Mouse (Mus musculus) forelimb bud, embryonic 11.5 days (tissue): Measurements from ENCODE around the gene Mettl4.
A peak's percentile ranks its signal among the peaks of the same experiment; 100 is the strongest.

ENCODE experiments used
- DNase-seq: peaks from one replicate; pipeline ENCODE4 v3.0.0-alpha.2; 2012; ENCODE audit warnings: low read depth, low spot score

The Mettl4 gene

DNA sequence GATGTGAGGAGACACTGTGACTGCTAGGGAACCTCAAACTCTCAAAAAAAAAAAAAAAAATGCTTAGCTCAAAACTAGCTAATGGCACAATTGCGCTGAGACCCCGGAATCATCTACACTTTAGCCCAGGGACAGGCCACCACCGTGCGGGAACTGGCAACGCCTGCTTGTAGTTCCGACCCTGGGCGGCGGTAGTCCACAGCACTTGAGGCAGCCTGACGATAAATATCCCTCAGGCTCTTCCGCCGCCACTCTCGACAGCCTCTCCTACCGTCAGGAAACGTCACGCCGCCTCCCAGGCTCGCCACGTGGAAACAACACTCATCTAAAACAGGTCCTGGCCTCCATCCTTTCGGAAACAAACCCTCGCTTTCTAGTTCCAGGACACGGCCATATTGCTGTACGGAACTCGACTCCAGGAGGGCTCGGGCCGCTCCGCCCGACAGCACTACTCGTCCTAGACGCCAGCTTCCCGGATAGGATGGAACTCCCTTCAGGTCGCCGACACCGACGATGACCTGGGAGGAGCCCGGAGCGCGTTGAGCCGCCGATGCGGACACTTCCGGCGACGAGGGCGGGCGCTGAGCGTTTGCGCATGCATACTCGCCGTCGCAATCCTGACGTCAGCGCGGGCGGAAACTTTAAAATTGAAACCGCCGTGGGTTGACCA, at the start of gene Mettl4:
Gene Mettl4, minus strand, starts transcription at position 554 of the 670 bp plus-strand sequence.
- peak; percentile 92 for DNase-seq

DNA sequence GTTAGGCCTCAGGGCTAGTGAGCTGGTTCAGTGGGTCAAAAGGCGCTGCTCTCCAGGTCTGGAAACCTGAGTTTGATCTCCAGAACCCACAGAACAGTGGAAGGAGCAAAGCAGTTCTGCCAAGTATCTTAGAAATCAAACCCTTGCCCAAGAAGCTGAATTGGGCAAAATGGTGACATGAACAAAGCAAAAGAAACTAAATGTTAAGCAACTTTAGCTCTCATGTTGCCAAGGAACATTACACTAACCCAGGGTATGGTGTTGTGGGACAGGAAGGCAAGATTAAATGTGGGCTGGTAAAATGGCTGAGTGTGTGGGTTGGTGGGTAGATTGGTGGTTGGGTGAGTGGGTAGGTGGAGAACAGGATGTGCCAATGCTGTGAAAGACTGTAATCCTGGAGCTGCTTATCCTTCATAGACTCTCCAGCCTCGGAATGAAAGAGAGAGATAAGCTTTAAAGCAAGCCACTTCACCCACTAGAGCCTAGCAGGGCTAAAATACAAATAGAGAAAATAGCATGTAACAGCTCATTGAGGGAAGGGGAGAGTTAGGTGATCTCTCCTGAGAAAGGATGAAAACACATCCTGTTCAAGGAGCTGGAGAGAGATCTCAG, 29.2 kb upstream of the Mettl4 start:
- DNase-seq, result no peak

DNA sequence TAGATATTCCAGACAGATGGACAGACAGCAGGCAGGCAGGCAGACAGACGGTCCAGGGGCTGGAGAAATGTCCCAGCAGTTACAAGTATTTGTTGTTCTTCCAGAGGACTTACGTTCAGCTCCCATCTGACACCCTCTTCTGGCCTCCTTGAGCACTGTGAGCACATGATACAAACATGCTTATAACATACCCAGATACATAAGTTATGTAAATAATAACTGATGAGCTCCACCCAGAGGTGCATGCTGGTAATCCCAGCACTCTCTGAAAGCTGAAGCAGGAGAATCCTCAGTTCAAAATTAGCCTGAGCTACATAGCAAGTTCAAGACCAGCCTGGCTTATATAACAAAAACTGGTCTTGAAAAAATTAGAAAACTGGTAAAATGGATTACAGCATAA, 18.7 kb upstream of the Mettl4 start:
- DNase-seq, result no peak

DNA sequence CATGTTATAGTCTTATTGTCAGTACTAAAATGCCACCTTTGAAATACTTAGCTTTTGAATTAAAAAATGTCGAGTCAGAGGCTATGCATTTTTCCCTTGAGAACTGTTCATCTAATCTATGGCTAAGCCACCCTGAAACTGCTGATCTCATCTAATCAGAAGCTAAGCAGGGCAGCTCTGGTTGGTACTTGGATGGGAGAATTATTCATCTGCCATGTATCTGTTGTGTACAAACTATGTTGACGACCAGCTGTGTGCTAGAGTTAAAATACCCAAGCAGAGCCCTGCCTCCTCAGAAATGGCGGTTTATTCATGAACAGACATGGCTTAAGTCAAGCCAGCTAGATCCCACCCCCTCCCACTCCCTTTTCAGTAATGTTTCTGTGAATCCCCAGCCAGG, 14.9 kb upstream of the Mettl4 start:
- DNase-seq, result no peak

DNA sequence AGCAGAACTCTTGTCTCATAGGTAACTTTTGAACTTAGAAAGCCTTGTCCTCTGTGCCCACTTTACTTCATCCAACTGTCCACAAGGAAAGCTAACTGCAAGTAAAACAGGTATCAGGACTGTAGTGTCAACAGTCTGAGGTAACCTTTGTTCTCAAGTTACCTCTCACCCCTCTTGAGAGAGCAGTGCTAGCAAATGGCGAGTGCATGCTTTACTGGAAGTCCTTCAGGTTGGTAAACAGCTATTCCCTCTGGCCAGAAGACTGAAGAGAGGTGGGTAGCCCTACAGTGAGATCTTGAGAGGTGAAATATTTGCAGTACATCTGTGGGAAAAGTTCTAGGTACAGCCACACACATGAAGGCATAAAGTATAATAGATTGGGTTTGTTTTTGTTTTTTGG, 14.2 kb upstream of the Mettl4 start:
- DNase-seq, result no peak

DNA sequence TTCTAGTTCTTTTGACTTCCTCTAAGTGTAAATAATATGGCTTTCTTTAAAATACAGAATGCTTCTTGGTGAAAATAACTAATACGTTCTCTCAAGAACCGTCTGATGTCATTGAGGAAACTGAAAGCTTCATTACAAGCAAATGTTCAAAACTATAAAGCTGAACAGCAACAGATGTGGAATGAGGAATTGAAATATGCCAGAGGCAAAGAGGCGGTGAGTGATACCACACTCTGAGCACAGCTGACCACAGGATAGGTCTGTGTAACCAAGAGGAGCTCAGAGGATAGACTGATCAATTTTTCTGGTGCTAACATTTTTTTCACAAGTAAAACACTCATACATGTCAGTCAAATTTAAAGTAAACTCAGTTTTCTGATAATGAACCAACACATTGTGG, 12.6 kb upstream of the Mettl4 start:
- no peak for DNase-seq

DNA sequence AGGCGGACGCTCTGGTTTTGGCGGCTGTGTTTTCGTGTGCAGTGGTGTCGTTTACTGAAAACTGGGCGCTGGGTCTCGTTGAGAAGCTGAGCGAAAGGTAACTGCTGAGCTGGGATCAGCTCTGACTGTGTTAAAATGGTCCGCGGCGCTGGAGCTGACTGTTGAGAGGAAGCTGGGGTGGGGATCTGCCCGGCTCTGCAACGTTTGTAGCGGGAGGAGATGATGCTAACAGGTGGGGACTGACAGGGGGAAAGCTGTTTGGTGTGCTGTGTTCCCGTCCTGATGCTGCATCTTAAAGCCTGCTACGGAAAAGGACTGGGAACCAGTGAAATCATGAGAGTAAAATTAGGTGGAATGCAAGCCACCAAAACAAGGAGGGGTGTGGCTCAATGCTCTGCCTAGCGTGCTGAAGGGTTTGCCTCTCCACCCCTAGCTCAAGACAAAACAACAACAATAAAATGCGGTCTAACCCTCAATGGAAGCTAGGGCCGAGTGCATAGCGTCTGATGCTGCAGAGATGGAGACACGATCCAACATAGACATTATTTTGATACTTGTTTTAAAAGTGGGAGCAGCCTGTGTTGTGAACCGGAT, 414 bp upstream of the Mettl4 start:
- no peak for DNase-seq

DNA sequence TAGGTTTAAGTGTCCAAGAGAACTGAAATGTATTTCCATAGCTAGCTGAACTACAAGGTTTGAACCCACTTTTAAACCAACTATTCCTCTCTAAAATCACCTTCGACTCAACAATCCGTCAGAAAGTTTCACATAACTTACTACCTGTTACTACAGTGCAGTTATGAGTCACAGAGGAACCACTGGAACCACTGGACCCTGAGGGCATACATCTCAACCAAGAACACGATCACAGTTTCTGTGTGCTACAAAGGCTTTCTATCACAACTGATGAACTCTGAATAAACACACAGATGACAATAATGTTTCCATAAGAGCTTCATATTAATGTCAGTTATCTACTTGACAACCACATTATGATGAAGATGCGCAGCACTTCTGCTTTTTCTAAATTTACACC, 11.6 kb downstream of the Mettl4 start:
- DNase-seq, result no peak

DNA sequence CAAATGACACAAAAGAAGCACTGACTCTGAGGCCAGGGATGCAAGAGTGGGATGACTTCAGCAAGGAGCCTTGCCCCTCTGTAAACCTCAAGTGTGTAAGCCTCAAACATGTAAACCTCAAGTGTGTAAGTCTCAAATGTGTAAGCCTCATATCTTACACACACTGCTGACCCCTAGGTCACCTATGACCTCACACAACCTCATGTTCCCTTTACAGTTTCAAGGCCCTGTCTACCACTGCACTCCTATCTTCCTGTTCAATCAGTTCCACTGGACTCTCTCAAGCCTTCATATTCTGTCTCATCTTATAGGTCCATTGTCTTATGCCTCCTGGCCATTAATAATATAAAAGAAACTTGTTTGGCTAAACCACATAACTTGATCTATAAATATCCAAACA, 13.9 kb downstream of the Mettl4 start:
- no peak for DNase-seq

DNA sequence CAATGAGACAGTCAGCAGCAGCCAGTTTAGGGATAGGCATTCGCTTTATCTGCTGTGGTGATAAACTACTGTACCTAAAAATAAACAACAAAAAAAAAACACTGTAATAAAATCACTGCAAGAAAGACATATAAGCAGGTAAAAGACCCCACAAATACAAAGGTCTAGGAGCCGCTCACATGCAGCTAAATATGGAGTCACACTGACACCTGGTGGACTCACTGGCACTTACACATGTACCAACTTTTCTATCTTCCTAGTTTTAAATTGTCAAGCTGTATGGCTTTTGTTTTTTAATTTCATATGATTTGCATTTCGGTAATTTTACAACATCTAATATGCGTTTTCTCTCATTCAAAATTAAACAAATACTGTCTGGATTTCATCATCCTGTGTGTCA, 14.4 kb downstream of the Mettl4 start:
- DNase-seq, result peak; percentile 28

DNA sequence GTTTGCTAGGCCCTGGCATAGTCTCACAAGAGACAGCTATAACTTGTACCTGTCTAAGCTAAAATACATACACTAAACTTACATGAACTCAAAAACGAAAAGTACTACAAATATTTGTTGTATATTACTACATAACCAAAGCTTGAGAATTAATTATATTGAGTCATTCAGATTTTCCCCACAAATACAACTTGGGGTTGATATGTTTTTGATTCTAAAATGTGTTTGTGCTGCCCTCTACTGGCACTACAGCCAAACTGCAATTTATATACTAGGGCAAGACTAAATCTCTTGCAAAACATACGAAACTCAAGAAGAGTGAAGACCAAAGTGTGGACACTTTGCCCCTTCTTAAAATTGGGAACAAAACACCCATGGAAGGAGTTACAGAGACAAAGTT, 19.4 kb downstream of the Mettl4 start:
- peak; percentile 54 for DNase-seq

DNA sequence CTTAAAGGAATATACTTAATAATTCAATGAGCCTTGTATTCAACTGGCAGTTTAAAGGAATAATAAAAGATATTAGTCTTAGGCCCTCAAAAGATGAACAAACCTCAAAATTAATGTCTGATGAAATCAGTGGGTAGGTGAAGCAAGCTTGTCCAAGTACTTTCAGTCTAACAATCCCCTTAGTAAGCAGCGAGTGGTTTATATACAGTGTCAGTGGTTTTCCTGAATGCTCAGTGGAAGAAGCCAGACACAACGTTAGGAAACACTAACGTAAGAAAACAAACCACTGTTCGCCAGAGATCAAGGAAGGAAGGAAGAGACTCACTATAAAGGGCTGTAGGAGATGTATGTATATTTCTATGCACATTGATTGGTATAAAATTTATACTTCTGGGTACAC, 23.1 kb downstream of the Mettl4 start:
- no peak for DNase-seq

DNA sequence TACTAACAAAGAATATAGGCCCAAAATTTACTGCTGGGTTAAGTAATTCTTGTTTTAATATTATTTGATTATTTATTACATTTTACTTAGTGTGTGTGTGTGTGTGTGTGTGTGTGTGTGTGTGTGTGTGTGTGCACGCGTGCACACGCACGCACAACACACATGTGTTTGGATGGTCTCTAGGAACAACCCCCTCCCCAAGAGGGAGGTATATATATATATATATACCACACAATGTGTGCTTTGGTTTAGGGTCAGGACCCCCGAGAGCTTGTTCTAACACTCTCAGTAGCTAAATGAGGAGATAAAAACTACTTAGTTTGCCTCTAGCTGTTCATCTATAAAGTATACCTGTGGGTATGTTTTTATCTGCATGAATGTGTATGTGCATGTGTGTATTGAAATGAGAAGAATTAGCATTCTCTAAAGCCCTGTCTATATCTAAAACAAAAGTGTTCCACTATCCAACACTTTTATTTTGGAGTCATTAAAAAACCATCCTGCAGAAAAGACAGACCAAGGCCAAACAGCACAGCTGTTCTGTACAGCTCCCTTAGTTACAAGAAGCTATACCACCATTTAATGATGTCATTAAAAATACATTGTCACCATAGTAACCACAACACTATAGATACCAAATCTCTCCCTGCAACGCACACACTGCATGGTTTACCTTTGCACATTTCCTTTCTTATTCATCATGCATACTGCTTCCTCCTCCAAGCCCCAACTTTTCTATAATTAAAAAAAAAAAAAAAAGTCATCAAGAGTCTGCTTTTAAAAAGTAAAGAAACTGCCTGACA, 76.1 kb downstream of the Mettl4 start:
- no peak for DNase-seq
